9 mouse cellular contexts compared by ENCODE assay signal in the genomic region with DNA sequence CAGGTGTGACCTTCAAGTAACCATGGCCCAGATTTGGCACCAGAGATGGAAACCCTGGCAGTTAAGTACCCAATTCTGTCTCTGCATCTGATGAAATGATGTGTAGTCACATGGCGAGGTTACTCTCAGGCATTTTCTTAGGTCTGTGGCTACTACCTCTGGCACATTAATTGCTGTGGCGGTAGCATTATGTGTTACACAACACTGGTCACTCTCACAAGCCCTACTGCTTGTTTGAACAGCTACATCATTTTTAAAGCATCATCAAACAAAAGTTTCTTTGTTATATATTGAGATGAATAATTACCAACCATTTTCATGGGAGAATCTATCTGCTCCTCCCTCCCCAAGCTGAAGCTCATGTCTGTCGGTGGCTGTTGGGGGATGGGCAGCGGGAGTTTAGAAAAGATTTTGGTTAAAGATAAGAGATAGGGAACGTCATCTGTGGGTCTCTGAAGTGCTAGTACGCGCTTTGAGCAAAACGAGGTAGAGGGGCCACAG. TPM values are rescaled to one million over a fixed set of nuclear protein-coding genes. Genes with fewer than 3 reads are reported as not detected.
A peak's percentile ranks its signal among the peaks of the same experiment; 100 is the strongest.
DNase-seq lines count a peak whose midpoint lies in the region; ATAC-seq and TF ChIP-seq lines count a peak whose summit lies in the region.
"Had no signal": no experiment of that assay in that cellular context is flagged by ENCODE, and none has a peak within 500 bp of the region (broad histone marks: within the 10 kb centered on the region; RNA-seq: fewer than 3 reads in every experiment).

No protein-coding gene starts in this region.

- H3K27ac ChIP-seq in MEL (ENCODE audit: control insufficient read depth, low read depth, low read length): no peak overlapping the region
- no peak overlapping the region for H3K27ac ChIP-seq in embryonic facial prominence, embryonic 13.5 days
- H3K27ac ChIP-seq in hindbrain, embryonic 13.5 days: peak overlapping the region; percentile 95
- no peak overlapping the region for H3K27ac ChIP-seq in stomach, embryonic 14.5 days (ENCODE audit: low read length)

- H3K27me3 ChIP-seq in MEL (ENCODE audit: control insufficient read depth in 1 of 2, insufficient read depth in 2 of 2, low read length in 2 of 2): no peaks in the 10 kb centered on the region
- H3K27me3 ChIP-seq in embryonic facial prominence, embryonic 13.5 days: no peaks in the 10 kb centered on the region
- no peaks in the 10 kb centered on the region for H3K27me3 ChIP-seq in hindbrain, embryonic 13.5 days
- no peaks in the 10 kb centered on the region for H3K27me3 ChIP-seq in stomach, embryonic 14.5 days (ENCODE audit: control insufficient read depth, insufficient read depth, low read length)
- H3K27me3 ChIP-seq: Patski had no signal

- peaks cover 0 to 18% of the 10 kb centered on the region in 2 experiments; a peak in 2 of 4 replicates for H3K36me3 ChIP-seq in MEL (ENCODE audit: control insufficient read depth in 1 of 2, insufficient read depth in 2 of 2, low read length in 2 of 2)
- no peaks in the 10 kb centered on the region for H3K36me3 ChIP-seq in embryonic facial prominence, embryonic 13.5 days
- no peaks in the 10 kb centered on the region for H3K36me3 ChIP-seq in hindbrain, embryonic 13.5 days
- H3K36me3 ChIP-seq in stomach, embryonic 14.5 days (ENCODE audit: control insufficient read depth, insufficient read depth, low read length): no peaks in the 10 kb centered on the region

- peaks cover 0 to 14% of the 10 kb centered on the region in 2 experiments for H3K4me1 ChIP-seq in MEL (ENCODE audit: control insufficient read depth in 1 of 2, insufficient read depth in 2 of 2, low read length in 2 of 2)
- peaks cover 28% of the 10 kb centered on the region for H3K4me1 ChIP-seq in embryonic facial prominence, embryonic 13.5 days
- peaks cover 41% of the 10 kb centered on the region for H3K4me1 ChIP-seq in hindbrain, embryonic 13.5 days (replicated peaks)
- H3K4me1 ChIP-seq in stomach, embryonic 14.5 days (ENCODE audit: control insufficient read depth, insufficient read depth, low read length): peaks cover 19% of the 10 kb centered on the region

- no peak for TF ChIP-seq EP300 in MEL (IDR thresholded peaks at IDR 0.05; ENCODE audit: low read depth in 1 of 2, low read length in 2 of 2)

- no peak for ATAC-seq in embryonic facial prominence, embryonic 13.5 days (ENCODE audit: insufficient number of reproducible peaks, insufficient read depth, low FRiP score, low TSS enrichment, low read depth)
- no peak for ATAC-seq in hindbrain, embryonic 13.5 days (ENCODE audit: low FRiP score)
- ATAC-seq in stomach, embryonic 14.5 days (ENCODE audit: insufficient number of reproducible peaks, insufficient read depth, low FRiP score, low read depth): no peak
- ATAC-seq: Patski had no signal

- H3K4me2 ChIP-seq in embryonic facial prominence, embryonic 13.5 days: peak overlapping the region; percentile 80
- peak overlapping the region; percentile 73 for H3K4me2 ChIP-seq in hindbrain, embryonic 13.5 days
- H3K4me2 ChIP-seq in stomach, embryonic 14.5 days (replicated peaks; ENCODE audit: low read depth, low read length): peak overlapping the region; percentile 72

- H3K9ac ChIP-seq in MEL (ENCODE audit: control insufficient read depth, low read depth, low read length, poor library complexity, severe bottlenecking): peak overlapping the region; percentile 94
- H3K9ac ChIP-seq in embryonic facial prominence, embryonic 13.5 days: peak overlapping the region; percentile 89
- peak overlapping the region; percentile 96 for H3K9ac ChIP-seq in hindbrain, embryonic 13.5 days
- H3K9ac ChIP-seq in stomach, embryonic 14.5 days (replicated peaks; ENCODE audit: low read depth, low read length): peak overlapping the region; percentile 77; the same call in 1 of the 2 replicates

- TF ChIP-seq CTCF in MEL (IDR thresholded peaks at IDR 0.05 in 2 of 3, conservative IDR thresholded peaks at IDR 0.05 in 1 of 3; ENCODE audit: control insufficient read depth in 1 of 3, insufficient read depth in 1 of 3, low read depth in 2 of 3, low read length in 3 of 3, poor library complexity in 1 of 3, severe bottlenecking in 1 of 3): no peak

- TF ChIP-seq RAD21 in MEL (IDR thresholded peaks at IDR 0.05; ENCODE audit: low read depth, low read length): no peak

- no peaks in the 10 kb centered on the region for H3K9me3 ChIP-seq in MEL (replicated peaks; ENCODE audit: insufficient read depth, low read length)
- H3K9me3 ChIP-seq in embryonic facial prominence, embryonic 13.5 days: no peaks in the 10 kb centered on the region
- H3K9me3 ChIP-seq in hindbrain, embryonic 13.5 days: no peaks in the 10 kb centered on the region
- no peaks in the 10 kb centered on the region for H3K9me3 ChIP-seq in stomach, embryonic 14.5 days (ENCODE audit: control insufficient read depth, low read depth, low read length)

- no peak for TF ChIP-seq POLR2A in MEL (IDR thresholded peaks at IDR 0.05; ENCODE audit: control insufficient read depth in 1 of 2, insufficient read depth in 1 of 2, low read depth in 1 of 2, low read length in 2 of 2, poor library complexity in 1 of 2)

- peak overlapping the region; percentile 91 to 97 for H3K4me3 ChIP-seq in MEL (ENCODE audit: control insufficient read depth in 1 of 2, insufficient read depth in 1 of 2, low read depth in 2 of 2, low read length in 2 of 2)
- peak overlapping the region; percentile 92 for H3K4me3 ChIP-seq in embryonic facial prominence, embryonic 13.5 days
- H3K4me3 ChIP-seq in hindbrain, embryonic 13.5 days: peak overlapping the region; percentile 95
- peak overlapping the region; percentile 95 for H3K4me3 ChIP-seq in stomach, embryonic 14.5 days (ENCODE audit: low read depth, low read length)

- peak; percentile 29 for DNase-seq in adrenal gland, postnatal 14 days
- DNase-seq in adrenal gland, adult 18-20 months (ENCODE audit: low spot score in 2 of 2): no peak
- DNase-seq in MEL (ENCODE audit: low read depth, low spot score): peak; percentile 20
- peak; percentile 19 to 30 for DNase-seq in left cerebral cortex, adult 8-10 months (ENCODE audit: low spot score in 2 of 2)
- DNase-seq in mesoderm, embryonic 11.5 days (ENCODE audit: low read depth, low spot score): peak; percentile 22

- 6% methylated on average over 8 of the region's 8 CpGs for WGBS in embryonic facial prominence, embryonic 13.5 days
- 10% methylated on average over 8 of the region's 8 CpGs for WGBS in hindbrain, embryonic 13.5 days
- 12% methylated on average over 8 of the region's 8 CpGs for WGBS in stomach, embryonic 14.5 days

- peaks cover 59% of the 10 kb centered on the region for H3K79me2 ChIP-seq in MEL (ENCODE audit: control insufficient read depth, insufficient read depth, low read length, poor library complexity)

TF ChIP-seq in MEL, 35 proteins besides CTCF, POLR2A, EP300 and RAD21:
- TF ChIP-seq ELF1 (IDR thresholded peaks at IDR 0.05; ENCODE audit: low read depth, low read length) (no peak), JUND (IDR thresholded peaks at IDR 0.05; ENCODE audit: low read depth, low read length) (no peak), MEF2A (IDR thresholded peaks at IDR 0.05; ENCODE audit: extremely low read depth, insufficient replicate concordance, low read depth, low read length, poor library complexity, severe bottlenecking) (no peak), USF1 (IDR thresholded peaks at IDR 0.05; ENCODE audit: low read depth, low read length) (no peak), POLR2AphosphoS2 (IDR thresholded peaks at IDR 0.05; ENCODE audit: low read length) (no peak), MAFK (IDR thresholded peaks at IDR 0.05; ENCODE audit: borderline replicate concordance, low read depth, low read length) (no peak), BHLHE40 (IDR thresholded peaks at IDR 0.05; ENCODE audit: borderline replicate concordance, low read depth, low read length) (no peak), TAL1 (IDR thresholded peaks at IDR 0.05; ENCODE audit: low read length) (no peak), MYB (IDR thresholded peaks at IDR 0.05; ENCODE audit: low read depth, low read length) (no peak), ZMIZ1 (IDR thresholded peaks at IDR 0.05; ENCODE audit: low read depth, low read length) (no peak), UBTF (IDR thresholded peaks at IDR 0.05; ENCODE audit: borderline replicate concordance, insufficient read depth, low read depth, low read length) (no peak), CHD2 (IDR thresholded peaks at IDR 0.05; ENCODE audit: low read length) (no peak), TBP (IDR thresholded peaks at IDR 0.05; ENCODE audit: low read depth, low read length) (no peak), ETS1 (IDR thresholded peaks at IDR 0.05; ENCODE audit: low read depth, low read length) (no peak), SMC3 (IDR thresholded peaks at IDR 0.05; ENCODE audit: low read depth, low read length) (no peak), NELFE (IDR thresholded peaks at IDR 0.05; ENCODE audit: low read depth, low read length) (no peak), CHD1 (IDR thresholded peaks at IDR 0.05; ENCODE audit: low read depth, low read length) (no peak)

RNA-seq across cellular contexts. Expression of a gene that starts 1.7 kb away (rescaled TPM):
- 28.4 and 32.3 TPM in 2 replicates for total RNA-seq in adrenal gland, postnatal 14 days (2021)
- total RNA-seq in adrenal gland, adult 18-20 months (2021): 10 to 100 TPM; 20.7 to 28.0 TPM
- total RNA-seq in MEL (2012; rRNA removed): 14.2 and 15.3 TPM in 2 replicates
- 10 to 100 TPM in 1 of 2 experiments, not detected in 1; 14.3 TPM for polyA plus RNA-seq in MEL (2012; ENCODE audit: insufficient read depth in 1 of 2, insufficient read length in 2 of 2, low read depth in 1 of 2, low replicate concordance in 2 of 2, missing spikeins in 1 of 2)
- 40.4 and 45.4 TPM in 2 replicates for polyA plus RNA-seq in embryonic facial prominence, embryonic 13.5 days (2015; fragmentation: Nextera tagmentation; extraction: Ambion mirVana)
- polyA plus RNA-seq in hindbrain, embryonic 13.5 days (2015; fragmentation: Nextera tagmentation; extraction: Ambion mirVana): 60.3 and 63.8 TPM in 2 replicates
- total RNA-seq in left cerebral cortex, adult 8-10 months (2022): 10 to 100 TPM; 54.8 to 59.4 (median 58.3) TPM
- 44.7 and 51.3 TPM in 2 replicates for polyA plus RNA-seq in stomach, embryonic 14.5 days (2014; fragmentation: Nextera tagmentation; extraction: Ambion mirVana)

RNA-seq across cellular contexts. Expression of a gene that starts 2.7 kb away (rescaled TPM):
- 33.4 and 43.9 TPM in 2 replicates for total RNA-seq in adrenal gland, postnatal 14 days (2021)
- 10 to 100 TPM; 19.1 to 20.3 TPM for total RNA-seq in adrenal gland, adult 18-20 months (2021)
- 141 and 155 TPM in 2 replicates for total RNA-seq in MEL (2012; rRNA removed)
- polyA plus RNA-seq in MEL (2012; ENCODE audit: insufficient read depth in 1 of 2, insufficient read length in 2 of 2, low read depth in 1 of 2, low replicate concordance in 2 of 2, missing spikeins in 1 of 2): 100 to 1,000 TPM; 157 to 170 TPM
- 243 and 276 TPM in 2 replicates for polyA plus RNA-seq in embryonic facial prominence, embryonic 13.5 days (2015; fragmentation: Nextera tagmentation; extraction: Ambion mirVana)
- 425 and 457 TPM in 2 replicates for polyA plus RNA-seq in hindbrain, embryonic 13.5 days (2015; fragmentation: Nextera tagmentation; extraction: Ambion mirVana)
- 10 to 100 TPM; 43.9 to 52.6 (median 44.6) TPM for total RNA-seq in left cerebral cortex, adult 8-10 months (2022)
- polyA plus RNA-seq in stomach, embryonic 14.5 days (2014; fragmentation: Nextera tagmentation; extraction: Ambion mirVana): 228 and 255 TPM in 2 replicates

Comparison
In these comparisons a context has a peak if more than half of its experiments do, and no peak if none do; other contexts are left out.
1. DNase-seq: peak in adrenal gland, postnatal 14 days (single experiment), MEL (single experiment), left cerebral cortex, adult 8-10 months (2 of 2) and mesoderm, embryonic 11.5 days (single experiment); none in adrenal gland, adult 18-20 months (0 of 2).
2. Peak in every context shown above with its lines, with median percentiles within 50 percentile points of each other: H3K4me3 ChIP-seq, H3K9ac ChIP-seq and H3K4me2 ChIP-seq.